Mouse (Mus musculus) heart, embryonic 13.5 days (tissue): Measurements from ENCODE around the gene Gm5796. TPM values are rescaled to one million over a fixed set of nuclear protein-coding genes. Genes with fewer than 3 reads are reported as not detected.
"Not testable (repeated sequence)": the region's sequence is repeated elsewhere in the genome, so short reads cannot be mapped to it uniquely, and the experiment has no call there.

Experiments
- ATAC-seq: fragments of 200-750 bp; cut with Nextera tagmentation; 2 replicates; pipeline ENCODE4 v1.8.0; 2017; ENCODE audit warnings: moderate TSS enrichment; ENCODE audit not compliant: insufficient number of reproducible peaks, low FRiP score, low TSS enrichment; ENCODE audit errors: extremely low read depth
- H3K27ac ChIP-seq: fragments of 300-500 bp; sonication (generic); replicated peaks from 2 replicates; pipeline ENCODE4 v1.5.1; 2015; ENCODE audit warnings: moderate library complexity, mild to moderate bottlenecking, inconsistent platforms
- H3K27me3 ChIP-seq: fragments of 300-500 bp; sonication (generic); replicated peaks from 2 replicates; pipeline ENCODE4 v1.6.1; 2015; ENCODE audit warnings: mild to moderate bottlenecking, inconsistent platforms
- H3K36me3 ChIP-seq: fragments of 300-500 bp; sonication (generic); 2 replicates; pipeline ENCODE4 v1.6.1; 2015; ENCODE audit warnings: mild to moderate bottlenecking, inconsistent platforms
- H3K4me1 ChIP-seq: fragments of 300-500 bp; sonication (generic); 2 replicates; pipeline ENCODE4 v1.6.1; 2015; ENCODE audit warnings: inconsistent platforms
- H3K4me2 ChIP-seq: fragments of 300-500 bp; sonication (generic); 2 replicates; pipeline ENCODE4 v1.6.1; 2015; ENCODE audit warnings: inconsistent platforms, mild to moderate bottlenecking, moderate library complexity
- H3K4me3 ChIP-seq: fragments of 300-500 bp; sonication (generic); 2 replicates; pipeline ENCODE4 v1.5.1; 2015; ENCODE audit warnings: moderate library complexity, mild to moderate bottlenecking, inconsistent platforms
- H3K9ac ChIP-seq: fragments of 300-500 bp; sonication (generic); 2 replicates; pipeline ENCODE4 v1.6.1; 2015; ENCODE audit warnings: inconsistent platforms, mild to moderate bottlenecking, moderate library complexity
- H3K9me3 ChIP-seq: fragments of 300-500 bp; sonication (generic); 2 replicates; pipeline ENCODE4 v1.6.1; 2016; ENCODE audit warnings: inconsistent platforms
- WGBS: fragments of 180-500 bp; shearing (Covaris S2); methylation state at CpG from one replicate; pipeline ENCODE4 v1.1.7; 2015; ENCODE audit warnings: mixed read lengths; 5-methylcytosine and 5-hydroxymethylcytosine counted together
- polyA plus RNA-seq: library from polyadenylated mRNA; unstranded; fragments of >200 nt; fragmentation: Nextera tagmentation; extraction: Ambion mirVana; gene quantifications from 2 replicates; pipeline ENCODE4 v1.2.1, GENCODE M21; 2015

Gene Gm5796
- 0.24 and 1.2 TPM in 2 replicates for polyA plus RNA-seq

DNA sequence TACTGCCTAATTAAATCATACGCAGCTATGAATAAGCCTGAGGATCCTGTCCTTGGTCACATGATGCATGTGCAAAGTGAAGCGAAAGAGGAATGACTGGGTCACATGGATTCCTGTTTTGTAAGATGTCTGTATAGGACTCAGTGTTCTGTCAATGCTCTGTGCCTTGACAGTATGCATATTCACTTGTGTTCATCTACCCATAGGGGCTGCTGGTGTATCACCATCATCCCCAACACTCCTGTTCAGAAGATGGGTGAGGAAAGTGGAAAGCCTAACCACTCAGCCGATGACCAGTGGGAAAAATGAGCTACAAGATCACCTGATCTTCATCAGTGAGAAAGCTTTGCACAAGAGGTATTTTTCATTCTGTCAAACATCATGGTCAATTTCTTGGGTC, at the start of gene Gm5796:
TSS of gene Gm5796 (plus strand) at position 301 of the 400 bp plus-strand sequence.
- not testable (repeated sequence) for H3K36me3 ChIP-seq, H3K9me3 ChIP-seq, H3K4me1 ChIP-seq, H3K9ac ChIP-seq, H3K27ac ChIP-seq, H3K4me3 ChIP-seq, H3K4me2 ChIP-seq, H3K27me3 ChIP-seq, ATAC-seq
- WGBS: 67% methylated on average over 1 of the region's 3 CpGs

DNA sequence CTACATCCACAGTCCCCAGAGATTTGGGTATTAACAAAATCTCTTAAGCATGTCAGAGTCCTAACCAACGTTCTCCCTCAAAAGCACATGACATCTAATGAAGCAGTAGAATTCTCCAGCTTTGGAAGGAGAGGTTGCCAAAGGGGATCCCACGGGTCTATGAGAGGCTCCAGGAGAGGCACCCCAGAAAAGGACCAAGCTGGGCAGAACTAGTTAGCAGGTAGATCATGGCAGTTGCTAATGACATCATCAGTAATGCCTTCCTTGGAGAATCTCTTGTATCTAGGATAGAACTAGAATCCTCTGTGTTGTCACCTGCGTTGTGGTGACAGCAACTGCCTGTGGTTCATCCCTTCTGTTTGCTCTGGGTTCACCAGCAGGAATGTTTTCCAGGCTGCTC, 25.6 kb upstream of the Gm5796 start, which contains the start of gene Gm3099:
TSS of gene Gm3099 (plus strand) at position 301 of the 400 bp plus-strand sequence.
- not testable (repeated sequence) for H3K9ac ChIP-seq, H3K27me3 ChIP-seq, H3K4me2 ChIP-seq, H3K4me3 ChIP-seq, H3K27ac ChIP-seq, H3K4me1 ChIP-seq, H3K36me3 ChIP-seq, ATAC-seq, H3K9me3 ChIP-seq
- 64% methylated on average over 1 of the region's 3 CpGs for WGBS

DNA sequence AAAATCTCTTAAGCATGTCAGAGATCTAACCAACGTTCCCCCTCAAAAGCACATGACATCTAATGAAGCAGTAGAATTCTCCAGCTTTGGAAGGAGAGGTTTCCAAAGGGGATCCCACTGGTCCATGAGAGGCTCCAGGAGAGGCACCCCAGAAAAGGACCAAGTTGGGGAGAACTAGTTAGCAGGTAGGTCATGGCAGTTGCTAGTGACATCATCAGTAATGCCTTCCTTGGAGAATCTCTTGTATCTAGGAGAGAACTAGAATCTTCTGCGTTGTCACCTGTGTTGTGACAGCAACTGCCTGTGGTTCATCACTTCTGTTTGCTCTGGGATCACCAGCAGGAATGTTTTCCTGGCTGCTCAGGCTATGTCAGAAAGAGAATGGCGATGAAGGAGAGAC, 60.1 kb downstream of the Gm5796 start, which contains the start of gene Gm3115:
TSS of gene Gm3115 (plus strand) at position 301 of the 400 bp plus-strand sequence.
- not testable (repeated sequence) for H3K27me3 ChIP-seq, H3K9ac ChIP-seq, H3K4me2 ChIP-seq, H3K4me1 ChIP-seq, H3K9me3 ChIP-seq, H3K4me3 ChIP-seq, ATAC-seq, H3K36me3 ChIP-seq, H3K27ac ChIP-seq
- WGBS: 33% methylated on average over 3 of the region's 3 CpGs

Other genes starting within 250 kb of the Gm5796 start
- gene Gm3002, start 213.9 kb upstream of the Gm5796 start, polyA plus RNA-seq: 3.3 and 4.0 TPM in 2 replicates
- 0.37 TPM in 1 of 2 replicates, not detected in the other for gene Gm3033, start 177.7 kb upstream of the Gm5796 start, polyA plus RNA-seq
- gene Gm2916, start 139.8 kb upstream of the Gm5796 start, polyA plus RNA-seq: 0.24 TPM in 1 of 2 replicates, not detected in the other
- not detected in 2 replicates for gene Gm3029, start 92.2 kb upstream of the Gm5796 start, polyA plus RNA-seq
- gene Gm3095, start 60.4 kb upstream of the Gm5796 start, polyA plus RNA-seq: 0.29 and 0.55 TPM in 2 replicates
- gene Gm3099, start 25.5 kb upstream of the Gm5796 start, polyA plus RNA-seq: not detected in 2 replicates
- gene Gm3115, start 60.2 kb downstream of the Gm5796 start, polyA plus RNA-seq: 0.10 TPM in 1 of 2 replicates, not detected in the other
- 0.37 and 0.68 TPM in 2 replicates for gene Gm8108, start 86.6 kb downstream of the Gm5796 start, polyA plus RNA-seq
- not detected in 2 replicates for gene Gm3127, start 141.1 kb downstream of the Gm5796 start, polyA plus RNA-seq
- 0.35 and 0.52 TPM in 2 replicates for gene Gm2974, start 158.6 kb downstream of the Gm5796 start, polyA plus RNA-seq
- not detected in 2 replicates for gene Gm3138, start 225.7 kb downstream of the Gm5796 start, polyA plus RNA-seq